Mouse (Mus musculus) CD4-positive helper T cell, adult 2 months (primary cell): Measurements from ENCODE around the gene Stra6.

Source experiments
- DNase-seq: peaks from one replicate; pipeline ENCODE4 v3.0.0-alpha.2; 2012; ENCODE audit warnings: low read depth, missing footprints, low spot score

The Stra6 gene

GRCm38 (mm10) chr9:58202676-58203453 is 139.3 kb downstream of the Stra6 start:
- DNase-seq: no peak
